Mouse (Mus musculus): ENCODE data around the gene Il1rap. TPM values are rescaled to one million over a fixed set of nuclear protein-coding genes. Genes with fewer than 3 reads are reported as not detected.

Gene Il1rap
- total and polyA plus RNA-seq, 3 experiments: 5.4 to 5.9 TPM; not detected in 1

GRCm38 (mm10) chr16:26669081-26669480, 87.6 kb downstream of the Il1rap start:
- Histone ChIP-seq H3K79me2 (ENCODE audit: control insufficient read depth, insufficient read depth, low read length, poor library complexity) (no peaks in the 10 kb centered on the region), H3K27ac (ENCODE audit: control insufficient read depth, low read depth, low read length) (no peak overlapping the region), H3K27me3 (ENCODE audit: control insufficient read depth in 1 of 2, insufficient read depth in 2 of 2, low read length in 2 of 2) (no peaks in the 10 kb centered on the region), H3K4me1 (ENCODE audit: control insufficient read depth in 1 of 2, insufficient read depth in 2 of 2, low read length in 2 of 2) (no peaks in the 10 kb centered on the region), H3K36me3 (ENCODE audit: control insufficient read depth in 1 of 2, insufficient read depth in 2 of 2, low read length in 2 of 2) (no peaks in the 10 kb centered on the region), H3K9me3 (replicated peaks; ENCODE audit: insufficient read depth, low read length) (no peaks in the 10 kb centered on the region), H3K4me3 (ENCODE audit: control insufficient read depth in 1 of 2, insufficient read depth in 1 of 2, low read depth in 2 of 2, low read length in 2 of 2) (no peak overlapping the region), H3K9ac (ENCODE audit: control insufficient read depth, low read depth, low read length, poor library complexity, severe bottlenecking) (no peak overlapping the region)
- TF ChIP-seq USF1 (IDR thresholded peaks at IDR 0.05; ENCODE audit: low read depth, low read length) (no peak), POLR2AphosphoS5 (IDR thresholded peaks at IDR 0.05; ENCODE audit: borderline replicate concordance, low read depth, low read length) (no peak), JUND (IDR thresholded peaks at IDR 0.05; ENCODE audit: low read depth, low read length) (no peak), MYC (IDR thresholded peaks at IDR 0.05; ENCODE audit: low read depth, low read length) (no peak), TAL1 (IDR thresholded peaks at IDR 0.05; ENCODE audit: low read length) (no peak), CTCF (IDR thresholded peaks at IDR 0.05 in 2 of 3, conservative IDR thresholded peaks at IDR 0.05 in 1 of 3; ENCODE audit: control insufficient read depth in 1 of 3, insufficient read depth in 1 of 3, low read depth in 2 of 3, low read length in 3 of 3, poor library complexity in 1 of 3, severe bottlenecking in 1 of 3) (no peak), TCF12 (IDR thresholded peaks at IDR 0.05; ENCODE audit: low read depth, low read length) (no peak), E2F4 (IDR thresholded peaks at IDR 0.05; ENCODE audit: borderline replicate concordance, low read depth, low read length) (no peak), NRF1 (IDR thresholded peaks at IDR 0.05; ENCODE audit: insufficient read depth, low read depth, low read length, poor library complexity, severe bottlenecking) (no peak), POLR2A (IDR thresholded peaks at IDR 0.05; ENCODE audit: control insufficient read depth in 1 of 2, insufficient read depth in 1 of 2, low read depth in 1 of 2, low read length in 2 of 2, poor library complexity in 1 of 2) (no peak), SMC3 (IDR thresholded peaks at IDR 0.05; ENCODE audit: low read depth, low read length) (no peak), RAD21 (IDR thresholded peaks at IDR 0.05; ENCODE audit: low read depth, low read length) (no peak), CHD2 (IDR thresholded peaks at IDR 0.05; ENCODE audit: low read length) (no peak), MYB (IDR thresholded peaks at IDR 0.05; ENCODE audit: low read depth, low read length) (no peak), MXI1 (IDR thresholded peaks at IDR 0.05; ENCODE audit: low read depth, low read length) (no peak), USF2 (IDR thresholded peaks at IDR 0.05; ENCODE audit: borderline replicate concordance in 1 of 2, insufficient read depth in 1 of 2, low read depth in 1 of 2, low read length in 2 of 2) (no peak), TBP (IDR thresholded peaks at IDR 0.05; ENCODE audit: low read depth, low read length) (no peak), MAX (IDR thresholded peaks at IDR 0.05; ENCODE audit: low read length) (no peak), CHD1 (IDR thresholded peaks at IDR 0.05; ENCODE audit: low read depth, low read length) (no peak)
- no peak for DNase-seq (ENCODE audit: low read depth, low spot score)

- Histone ChIP-seq H3K36me3 (ENCODE audit: control insufficient read depth in 1 of 2, insufficient read depth in 2 of 2, low read length in 2 of 2) (no peaks in the 10 kb centered on the region), H3K79me2 (ENCODE audit: control insufficient read depth, insufficient read depth, low read length, poor library complexity) (no peaks in the 10 kb centered on the region), H3K27me3 (ENCODE audit: control insufficient read depth in 1 of 2, insufficient read depth in 2 of 2, low read length in 2 of 2) (no peaks in the 10 kb centered on the region), H3K4me1 (ENCODE audit: control insufficient read depth in 1 of 2, insufficient read depth in 2 of 2, low read length in 2 of 2) (no peaks in the 10 kb centered on the region), H3K27ac (ENCODE audit: control insufficient read depth, low read depth, low read length) (no peak overlapping the region), H3K9me3 (replicated peaks; ENCODE audit: insufficient read depth, low read length) (no peaks in the 10 kb centered on the region), H3K9ac (ENCODE audit: control insufficient read depth, low read depth, low read length, poor library complexity, severe bottlenecking) (no peak overlapping the region), H3K4me3 (ENCODE audit: control insufficient read depth in 1 of 2, insufficient read depth in 1 of 2, low read depth in 2 of 2, low read length in 2 of 2) (no peak overlapping the region)
- TF ChIP-seq GATA1 (IDR thresholded peaks at IDR 0.05; ENCODE audit: low read depth, low read length) (no peak), TBP (IDR thresholded peaks at IDR 0.05; ENCODE audit: low read depth, low read length) (no peak), KAT2A (conservative IDR thresholded peaks at IDR 0.05; ENCODE audit: low read depth, low read length) (no peak), TAL1 (IDR thresholded peaks at IDR 0.05; ENCODE audit: low read length) (no peak), POLR2AphosphoS2 (IDR thresholded peaks at IDR 0.05; ENCODE audit: low read length) (no peak), NELFE (IDR thresholded peaks at IDR 0.05; ENCODE audit: low read depth, low read length) (no peak), ZMIZ1 (IDR thresholded peaks at IDR 0.05; ENCODE audit: low read depth, low read length) (no peak), SMC3 (IDR thresholded peaks at IDR 0.05; ENCODE audit: low read depth, low read length) (no peak), ZKSCAN1 (IDR thresholded peaks at IDR 0.05; ENCODE audit: low read depth, low read length) (no peak), RCOR1 (IDR thresholded peaks at IDR 0.05; ENCODE audit: low read depth, low read length) (no peak), RAD21 (IDR thresholded peaks at IDR 0.05; ENCODE audit: low read depth, low read length) (no peak), MAZ (IDR thresholded peaks at IDR 0.05; ENCODE audit: low read depth, low read length) (no peak), NRF1 (IDR thresholded peaks at IDR 0.05; ENCODE audit: insufficient read depth, low read depth, low read length, poor library complexity, severe bottlenecking) (no peak), ETS1 (IDR thresholded peaks at IDR 0.05; ENCODE audit: low read depth, low read length) (no peak), USF2 (IDR thresholded peaks at IDR 0.05; ENCODE audit: borderline replicate concordance in 1 of 2, insufficient read depth in 1 of 2, low read depth in 1 of 2, low read length in 2 of 2) (no peak), BHLHE40 (IDR thresholded peaks at IDR 0.05; ENCODE audit: borderline replicate concordance, low read depth, low read length) (no peak), SIN3A (IDR thresholded peaks at IDR 0.05; ENCODE audit: low read length) (no peak), MXI1 (IDR thresholded peaks at IDR 0.05; ENCODE audit: low read depth, low read length) (no peak), MEF2A (IDR thresholded peaks at IDR 0.05; ENCODE audit: extremely low read depth, insufficient replicate concordance, low read depth, low read length, poor library complexity, severe bottlenecking) (no peak), E2F4 (IDR thresholded peaks at IDR 0.05; ENCODE audit: borderline replicate concordance, low read depth, low read length) (no peak)
- DNase-seq (ENCODE audit: low read depth, low spot score): no peak
Measured at GRCm38 (mm10) chr16:26680381-26680780, 98.9 kb downstream of the Il1rap start.

Measured in MEL (cell line).